Mouse (Mus musculus): ENCODE measurements around the gene Tmbim4.
"Not testable (repeated sequence)": the region's sequence is repeated elsewhere in the genome, so short reads cannot be mapped to it uniquely, and the experiment has no call there.

Gene Tmbim4

DNA sequence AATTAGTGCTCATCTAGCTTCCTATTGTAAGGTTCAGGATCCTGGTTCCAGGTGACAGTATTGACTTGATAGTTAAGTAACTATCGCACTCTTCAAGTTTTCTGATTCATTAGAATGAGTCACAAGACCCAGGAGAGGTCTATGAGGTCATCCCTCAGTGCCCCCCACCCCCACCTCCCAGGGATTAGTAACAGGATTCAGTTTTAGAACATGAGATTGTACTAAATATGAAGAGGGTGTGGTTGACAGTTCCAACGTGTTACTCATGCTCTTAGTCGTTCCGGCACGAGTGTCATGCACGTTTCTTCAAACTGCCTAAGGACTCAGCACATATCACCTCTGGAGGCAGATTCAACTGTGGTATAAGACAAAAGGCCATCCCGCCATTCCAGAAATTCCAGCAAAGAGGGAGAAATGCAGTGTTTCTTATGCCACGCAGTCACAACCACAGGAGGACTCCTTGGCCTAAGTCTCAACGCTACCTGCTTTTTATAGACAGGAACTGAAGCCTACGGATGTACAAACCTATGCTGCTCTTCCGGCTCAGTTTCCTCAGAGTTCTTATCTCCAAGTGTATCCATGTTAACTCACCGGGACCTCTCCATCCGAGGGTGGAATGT, 3.3 kb downstream of the Tmbim4 start:
- TF ChIP-seq POU5F1 (IDR thresholded peaks at IDR 0.05; ENCODE audit: borderline replicate concordance, low read length) (no peak), NANOG (IDR thresholded peaks at IDR 0.05; ENCODE audit: borderline replicate concordance, low read length) (no peak), CTCF (conservative IDR thresholded peaks at IDR 0.05; ENCODE audit: low read length) (no peak)
- Histone ChIP-seq H3K9me3 (ENCODE audit: low read length) (no peaks in the 10 kb centered on the region), H3K4me1 (replicated peaks; ENCODE audit: low read depth, low read length) (peaks cover 51% of the 10 kb centered on the region), H3K4me3 (replicated peaks; ENCODE audit: low read length) (no peak overlapping the region), H3K27me3 (ENCODE audit: insufficient read depth, low read length) (peaks cover 16% of the 10 kb centered on the region), H3K36me3 (ENCODE audit: insufficient read depth, low read length) (no peaks in the 10 kb centered on the region)

DNA sequence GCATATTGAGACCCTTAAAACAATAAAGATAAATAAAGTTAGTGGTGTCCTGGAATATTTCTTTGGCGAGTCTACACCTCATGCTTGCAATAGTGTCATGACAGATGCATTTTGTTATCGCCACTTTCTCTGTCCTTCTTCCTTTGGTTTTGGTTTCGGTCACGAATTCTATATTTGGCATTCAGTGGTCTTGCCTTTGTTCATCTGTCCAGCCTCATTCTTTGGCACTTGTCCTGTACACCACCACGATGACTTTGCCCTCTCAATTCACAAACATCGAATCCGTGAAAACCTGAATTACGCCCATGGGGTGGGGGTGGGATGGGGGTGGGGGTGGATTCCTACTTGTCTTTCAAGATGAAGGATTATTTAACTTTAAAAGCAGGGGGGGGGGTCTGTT, 6.6 kb downstream of the Tmbim4 start:
- Histone ChIP-seq H3K27me3 (ENCODE audit: insufficient read depth, low read length) (peaks cover 4% of the 10 kb centered on the region; the same call in 1 of the 2 replicates), H3K4me1 (replicated peaks; ENCODE audit: low read depth, low read length) (peaks cover 38% of the 10 kb centered on the region), H3K9me3 (ENCODE audit: low read length) (peaks cover 6% of the 10 kb centered on the region), H3K4me3 (replicated peaks; ENCODE audit: low read length) (no peak overlapping the region), H3K36me3 (ENCODE audit: insufficient read depth, low read length) (no peaks in the 10 kb centered on the region; the same call in 1 of the 2 replicates)
- TF ChIP-seq NANOG (IDR thresholded peaks at IDR 0.05; ENCODE audit: borderline replicate concordance, low read length) = no peak
- TF ChIP-seq POU5F1 (IDR thresholded peaks at IDR 0.05; ENCODE audit: borderline replicate concordance, low read length) = no peak
- TF ChIP-seq CTCF (conservative IDR thresholded peaks at IDR 0.05; ENCODE audit: low read length) = no peak

DNA sequence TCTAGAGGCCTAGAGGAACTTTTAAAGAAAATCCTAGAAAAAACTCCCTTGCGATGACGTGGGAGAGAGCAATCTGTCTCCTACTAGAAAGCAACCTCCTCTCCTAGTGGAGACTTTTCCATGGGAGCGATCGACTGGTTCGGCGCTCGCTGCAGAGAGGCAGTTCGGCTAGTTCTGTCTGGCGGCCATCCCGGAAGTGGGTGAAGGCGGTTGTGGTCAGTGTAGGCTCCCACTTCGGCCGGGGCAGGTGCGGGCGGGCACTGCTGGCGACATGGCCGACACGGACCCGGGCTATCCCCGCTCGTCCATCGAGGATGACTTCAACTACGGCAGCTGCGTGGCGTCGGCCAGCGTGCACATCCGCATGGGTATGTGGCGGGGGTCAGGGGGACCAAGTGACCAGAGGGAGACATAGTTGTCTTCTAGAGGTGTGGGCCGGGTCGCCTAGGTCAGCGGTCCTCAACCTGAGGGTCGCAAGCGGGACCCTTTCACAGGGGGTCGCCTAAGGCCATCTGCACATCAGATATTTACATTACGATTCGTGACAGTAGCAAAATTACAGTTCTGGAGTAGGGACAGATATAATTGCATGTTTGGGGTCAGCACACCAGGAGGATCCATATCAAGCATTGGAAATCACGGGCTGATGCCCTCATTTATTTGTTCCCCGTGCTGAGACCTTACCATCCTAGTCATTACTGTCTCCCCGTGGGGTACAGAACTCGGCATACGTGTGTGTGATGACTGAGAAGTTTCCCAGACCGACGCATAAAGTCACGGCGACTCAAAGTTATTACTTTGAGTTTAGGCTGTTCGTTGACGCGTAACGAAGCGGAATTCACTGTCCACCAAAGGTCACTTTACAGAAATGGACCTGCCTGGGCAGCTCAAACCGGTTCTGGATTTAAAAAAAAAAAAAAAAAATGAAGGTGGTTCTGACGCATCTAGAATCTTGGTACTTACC, 7.5 kb downstream of the Tmbim4 start:
- no peaks in the 10 kb centered on the region for H3K27me3 ChIP-seq (ENCODE audit: insufficient read depth, low read length)
- peak overlapping the region; percentile 98 for H3K4me3 ChIP-seq (replicated peaks; ENCODE audit: low read length)
- peaks cover 33% of the 10 kb centered on the region for H3K4me1 ChIP-seq (replicated peaks; ENCODE audit: low read depth, low read length)
- H3K9me3 ChIP-seq (ENCODE audit: low read length) = peaks cover 6% of the 10 kb centered on the region
- H3K36me3 ChIP-seq (ENCODE audit: insufficient read depth, low read length) = no peaks in the 10 kb centered on the region; the same call in 1 of the 2 replicates
- TF ChIP-seq POU5F1 (IDR thresholded peaks at IDR 0.05; ENCODE audit: borderline replicate concordance, low read length) (no peak), CTCF (conservative IDR thresholded peaks at IDR 0.05; ENCODE audit: low read length) (no peak), NANOG (IDR thresholded peaks at IDR 0.05; ENCODE audit: borderline replicate concordance, low read length) (no peak)

GRCm38 (mm10) chr10:120209539-120209925, 8.1 kb downstream of the Tmbim4 start:
- H3K27me3 ChIP-seq (ENCODE audit: insufficient read depth, low read length) = no peaks in the 10 kb centered on the region
- TF ChIP-seq NANOG (IDR thresholded peaks at IDR 0.05; ENCODE audit: borderline replicate concordance, low read length) = no peak
- TF ChIP-seq POU5F1 (IDR thresholded peaks at IDR 0.05; ENCODE audit: borderline replicate concordance, low read length) = no peak
- TF ChIP-seq CTCF (conservative IDR thresholded peaks at IDR 0.05; ENCODE audit: low read length) = no peak
- H3K9me3 ChIP-seq (ENCODE audit: low read length) = peaks cover 6% of the 10 kb centered on the region
- H3K4me3 ChIP-seq (replicated peaks; ENCODE audit: low read length) = peak overlapping the region; percentile 98
- no peaks in the 10 kb centered on the region; the same call in 1 of the 2 replicates for H3K36me3 ChIP-seq (ENCODE audit: insufficient read depth, low read length)
- H3K4me1 ChIP-seq (replicated peaks; ENCODE audit: low read depth, low read length) = peaks cover 33% of the 10 kb centered on the region

DNA sequence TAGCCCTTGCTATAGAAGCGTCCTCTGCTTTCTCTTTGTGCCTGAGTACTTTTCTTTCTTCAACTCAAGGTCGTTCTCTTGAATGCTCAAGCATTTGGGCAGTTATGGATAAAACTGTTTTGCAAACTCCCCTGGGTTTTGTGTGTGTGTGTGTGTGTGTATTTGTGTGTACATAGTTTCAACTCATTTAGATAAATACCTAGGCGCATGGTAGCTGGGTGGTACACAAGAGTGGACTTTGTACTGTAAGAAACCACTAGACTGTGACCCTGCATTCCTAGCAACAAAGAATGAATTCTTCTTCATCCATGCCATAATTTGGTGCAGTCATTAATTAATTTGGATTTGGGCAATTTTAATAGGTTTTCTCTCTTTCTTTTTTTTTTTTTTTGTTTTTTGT, 8.7 kb downstream of the Tmbim4 start:
- H3K27me3 ChIP-seq (ENCODE audit: insufficient read depth, low read length) = no peaks in the 10 kb centered on the region
- no peaks in the 10 kb centered on the region; the same call in 1 of the 2 replicates for H3K36me3 ChIP-seq (ENCODE audit: insufficient read depth, low read length)
- H3K9me3 ChIP-seq (ENCODE audit: low read length) = peaks cover 6% of the 10 kb centered on the region
- H3K4me1 ChIP-seq (replicated peaks; ENCODE audit: low read depth, low read length) = peaks cover 28% of the 10 kb centered on the region
- no peak for TF ChIP-seq NANOG (IDR thresholded peaks at IDR 0.05; ENCODE audit: borderline replicate concordance, low read length)
- TF ChIP-seq POU5F1 (IDR thresholded peaks at IDR 0.05; ENCODE audit: borderline replicate concordance, low read length) = no peak
- no peak for TF ChIP-seq CTCF (conservative IDR thresholded peaks at IDR 0.05; ENCODE audit: low read length)
- H3K4me3 ChIP-seq (replicated peaks; ENCODE audit: low read length) = no peak overlapping the region

DNA sequence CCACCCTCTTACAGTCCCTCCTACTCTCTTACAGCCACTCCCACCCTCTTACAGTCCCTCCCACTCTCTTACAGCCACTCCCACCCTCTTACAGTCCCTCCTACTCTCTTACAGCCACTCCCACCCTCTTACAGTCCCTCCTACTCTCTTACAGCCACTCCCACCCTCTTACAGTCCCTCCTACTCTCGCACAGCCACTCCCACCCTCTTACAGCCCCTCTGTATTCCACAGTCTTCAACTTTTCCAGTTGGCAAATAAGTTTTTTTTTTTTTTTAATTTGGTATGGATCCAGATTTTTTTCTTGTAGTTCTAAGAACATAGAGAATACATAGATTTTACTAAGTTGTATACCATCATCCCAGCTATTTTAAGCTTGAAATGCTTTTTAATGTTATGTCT, 15.7 kb downstream of the Tmbim4 start:
- not testable (repeated sequence) for H3K4me1 ChIP-seq (replicated peaks; ENCODE audit: low read depth, low read length); H3K27me3 ChIP-seq (ENCODE audit: insufficient read depth, low read length); H3K4me3 ChIP-seq (replicated peaks; ENCODE audit: low read length); H3K9me3 ChIP-seq (ENCODE audit: low read length)
- peaks cover 38% of the 10 kb centered on the region for H3K36me3 ChIP-seq (ENCODE audit: insufficient read depth, low read length)

- Histone ChIP-seq H3K36me3 (ENCODE audit: insufficient read depth, low read length) (peaks cover 41% of the 10 kb centered on the region), H3K27me3 (ENCODE audit: insufficient read depth, low read length) (no peaks in the 10 kb centered on the region), H3K4me3 (replicated peaks; ENCODE audit: low read length) (no peak overlapping the region), H3K9me3 (ENCODE audit: low read length) (no peaks in the 10 kb centered on the region), H3K4me1 (replicated peaks; ENCODE audit: low read depth, low read length) (no peaks in the 10 kb centered on the region)
- TF ChIP-seq POU5F1 (IDR thresholded peaks at IDR 0.05; ENCODE audit: borderline replicate concordance, low read length) (no peak), CTCF (conservative IDR thresholded peaks at IDR 0.05; ENCODE audit: low read length) (no peak), NANOG (IDR thresholded peaks at IDR 0.05; ENCODE audit: borderline replicate concordance, low read length) (no peak)
These were observed 17.6 kb downstream of the Tmbim4 start for GRCm38 (mm10) chr10:120218996-120219395.

GRCm38 (mm10) chr10:120219578-120220359, 18.4 kb downstream of the Tmbim4 start:
- peaks cover 45% of the 10 kb centered on the region for H3K36me3 ChIP-seq (ENCODE audit: insufficient read depth, low read length)
- no peaks in the 10 kb centered on the region for H3K4me1 ChIP-seq (replicated peaks; ENCODE audit: low read depth, low read length)
- no peaks in the 10 kb centered on the region for H3K27me3 ChIP-seq (ENCODE audit: insufficient read depth, low read length)
- TF ChIP-seq NANOG (IDR thresholded peaks at IDR 0.05; ENCODE audit: borderline replicate concordance, low read length) = no peak
- no peak overlapping the region for H3K4me3 ChIP-seq (replicated peaks; ENCODE audit: low read length)
- H3K9me3 ChIP-seq (ENCODE audit: low read length) = no peaks in the 10 kb centered on the region

All from E14TG2a.4 (cell line).